Mouse (Mus musculus): ENCODE results near the gene Tlk1.

DNA sequence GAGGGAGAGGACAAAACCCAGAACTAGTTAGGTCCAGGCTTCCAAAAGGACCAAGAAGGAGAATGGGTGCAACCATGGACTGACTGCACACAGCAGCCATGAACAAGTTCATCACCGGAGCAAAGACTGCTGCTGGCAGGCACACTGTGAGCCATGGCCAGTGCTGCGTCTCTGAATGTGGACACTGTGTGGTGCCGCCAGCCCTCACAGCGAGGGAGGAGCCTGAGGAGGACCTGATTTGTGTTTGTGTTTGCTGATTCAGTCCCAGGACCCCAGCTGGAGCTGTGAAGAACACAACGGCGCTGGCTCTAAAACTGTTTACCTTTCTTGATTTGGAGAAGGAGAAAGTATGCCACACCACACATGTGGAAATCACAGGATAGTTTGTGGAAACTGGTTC lies 22.9 kb downstream of the Tlk1 start:
- TF ChIP-seq EP300 (optimal IDR thresholded peaks at IDR 0.05): no peak
- TF ChIP-seq CTCF (IDR thresholded peaks at IDR 0.05; ENCODE audit: low read depth): no peak
